In the genomic region with DNA sequence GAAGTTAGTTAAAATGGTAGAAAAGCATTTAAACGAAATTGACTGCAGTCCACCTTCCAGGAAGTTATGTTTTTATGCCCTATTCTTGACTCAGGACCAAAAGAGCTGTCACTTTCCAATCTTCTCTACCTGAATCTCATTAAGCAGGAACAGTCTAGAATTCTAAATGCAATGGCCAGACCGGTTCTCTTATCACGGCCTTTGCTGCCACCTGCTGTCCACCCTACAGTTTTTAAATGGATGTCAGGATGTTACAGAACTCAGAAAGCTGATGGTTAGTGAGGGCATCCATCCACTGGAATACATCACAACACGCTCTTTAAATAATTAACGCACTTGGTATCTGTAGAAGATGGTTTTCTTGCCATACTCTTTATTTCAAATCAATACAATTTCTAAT, we compare ENCODE assay signal across 9 mouse cellular contexts.
A peak's percentile ranks its signal among the peaks of the same experiment; 100 is the strongest.
DNase-seq lines count a peak whose midpoint lies in the region; ATAC-seq and TF ChIP-seq lines count a peak whose summit lies in the region.
"Had no signal": no experiment of that assay in that cellular context is flagged by ENCODE, and none has a peak within 500 bp of the region (broad histone marks: within the 10 kb centered on the region; RNA-seq: fewer than 3 reads in every experiment).

No protein-coding gene starts in this region.

- peak; percentile 84 for TF ChIP-seq CTCF in kidney, postnatal 0 days (IDR thresholded peaks at IDR 0.05; ENCODE audit: low read depth)
- TF ChIP-seq CTCF in liver, embryonic 14.5 days (IDR thresholded peaks at IDR 0.05; ENCODE audit: low read depth) = peak; percentile 28; the same call in 1 of the 2 replicates

- no peak overlapping the region for H3K9ac ChIP-seq in kidney, postnatal 0 days (ENCODE audit: low read depth, low read length)
- no peak overlapping the region for H3K9ac ChIP-seq in liver, embryonic 14.5 days (replicated peaks)

- peak; percentile 40 for DNase-seq in CD4-positive, CD25-positive, alpha-beta regulatory T cell, adult 2 months (ENCODE audit: low read depth, low spot score)
- peak; percentile 18 for DNase-seq in thymus, postnatal 14 days
- DNase-seq in thymus, postnatal 0 days (ENCODE audit: low spot score) = no peak
- DNase-seq in embryo, embryonic 11 days = peak; percentile 76
- DNase-seq in kidney, postnatal 0 days (ENCODE audit: low spot score) = peak; percentile 87
- no peak for DNase-seq in liver, embryonic 14.5 days (ENCODE audit: low read depth in 3 of 3, low spot score in 3 of 3)
- DNase-seq in retina, postnatal 1 day = peak; percentile 77

- 0 out of 2 replicates have a peak, but pooled peaks cover 3% of the 10 kb centered on the region for H3K4me1 ChIP-seq in kidney, postnatal 0 days (replicated peaks; ENCODE audit: insufficient read depth, low read length)
- H3K4me1 ChIP-seq in liver, embryonic 14.5 days (replicated peaks; ENCODE audit: control insufficient read depth in 2 of 2, insufficient read depth in 2 of 2, low read length in 1 of 2) = no peaks in the 10 kb centered on the region

- H3K4me2 ChIP-seq in kidney, postnatal 0 days (ENCODE audit: low read length) = no peak overlapping the region
- H3K4me2 ChIP-seq in liver, embryonic 14.5 days (ENCODE audit: low read depth) = no peak overlapping the region

- no peaks in the 10 kb centered on the region for H3K36me3 ChIP-seq in kidney, postnatal 0 days (ENCODE audit: insufficient read depth, low read length)
- no peaks in the 10 kb centered on the region for H3K36me3 ChIP-seq in liver, embryonic 14.5 days (replicated peaks; ENCODE audit: control insufficient read depth, insufficient read depth, low read depth)

- ATAC-seq in CD4-positive, CD25-positive, alpha-beta regulatory T cell, adult 4 months = no peak
- no peak; the same call in 1 of the 2 replicates for ATAC-seq in kidney, postnatal 0 days (replicated peaks; ENCODE audit: low FRiP score, low read depth)
- ATAC-seq in liver, embryonic 14.5 days (ENCODE audit: insufficient read depth) = no peak

- H3K27me3 ChIP-seq in kidney, postnatal 0 days (ENCODE audit: insufficient read depth, low read length) = peaks cover 21% of the 10 kb centered on the region
- peaks cover 26% of the 10 kb centered on the region for H3K27me3 ChIP-seq in liver, embryonic 14.5 days (ENCODE audit: control insufficient read depth, insufficient read depth, low read length)

- no peaks in the 10 kb centered on the region for H3K9me3 ChIP-seq in kidney, postnatal 0 days (replicated peaks; ENCODE audit: low read length)
- no peaks in the 10 kb centered on the region for H3K9me3 ChIP-seq in liver, embryonic 14.5 days (ENCODE audit: control insufficient read depth, low read length)
- H3K9me3 ChIP-seq: megakaryocyte, embryonic 14.5 days had no signal

- H3K4me3 ChIP-seq in kidney, postnatal 0 days (replicated peaks; ENCODE audit: low read depth, low read length) = no peak overlapping the region
- H3K4me3 ChIP-seq in liver, embryonic 14.5 days (ENCODE audit: insufficient read depth in 1 of 2, low read depth in 2 of 2, low read length in 2 of 2) = no peak overlapping the region
- H3K4me3 ChIP-seq: megakaryocyte, embryonic 14.5 days had no signal

- TF ChIP-seq EP300 in liver, embryonic 14.5 days (IDR thresholded peaks at IDR 0.05; ENCODE audit: low read depth) = no peak

- 10% methylated on average over 5 of the region's 5 CpGs for WGBS in kidney, postnatal 0 days
- WGBS in liver, embryonic 14.5 days (ENCODE audit: insufficient replicate concordance) = 11% methylated on average over 5 of the region's 5 CpGs

- no peak overlapping the region for H3K27ac ChIP-seq in kidney, postnatal 0 days
- no peak overlapping the region for H3K27ac ChIP-seq in liver, embryonic 14.5 days

Comparison
In these comparisons a context has a peak if more than half of its experiments do, and no peak if none do; other contexts are left out.
1. DNase-seq: peak in CD4-positive, CD25-positive, alpha-beta regulatory T cell, adult 2 months (single experiment), thymus, postnatal 14 days (single experiment), embryo, embryonic 11 days (single experiment), kidney, postnatal 0 days (single experiment) and retina, postnatal 1 day (single experiment); none in thymus, postnatal 0 days (single experiment) and liver, embryonic 14.5 days (0 of 3).